Mouse (Mus musculus) neural tube, embryonic 12.5 days (tissue): ENCODE data around the gene Ms4a7. TPM values are rescaled to one million over a fixed set of nuclear protein-coding genes. Genes with fewer than 3 reads are reported as not detected.
A peak's percentile ranks its signal among the peaks of the same experiment; 100 is the strongest.
"Not testable (repeated sequence)": the region's sequence is repeated elsewhere in the genome, so short reads cannot be mapped to it uniquely, and the experiment has no call there.

Experiments
- ATAC-seq: fragments of 200-750 bp; cut with Nextera tagmentation; 2 replicates; pipeline ENCODE4 v1.8.0; 2017; ENCODE audit warnings: low read depth, mild to moderate bottlenecking, moderate TSS enrichment, moderate library complexity; ENCODE audit not compliant: low FRiP score
- H3K27ac ChIP-seq: fragments of 300-500 bp; sonication (generic); 2 replicates; pipeline ENCODE4 v1.5.1; 2016
- H3K27me3 ChIP-seq: fragments of 300-500 bp; sonication (generic); replicated peaks from 2 replicates; pipeline ENCODE4 v1.6.1; 2016; ENCODE audit warnings: mild to moderate bottlenecking
- H3K36me3 ChIP-seq: fragments of 300-500 bp; sonication (generic); 2 replicates; pipeline ENCODE4 v1.6.1; 2016; ENCODE audit warnings: mild to moderate bottlenecking
- H3K4me1 ChIP-seq: fragments of 300-500 bp; sonication (generic); 2 replicates; pipeline ENCODE4 v1.6.1; 2016
- H3K4me2 ChIP-seq: fragments of 300-500 bp; sonication (generic); replicated peaks from 2 replicates; pipeline ENCODE4 v1.6.1; 2016; ENCODE audit warnings: mild to moderate bottlenecking
- H3K4me3 ChIP-seq: fragments of 300-500 bp; sonication (generic); 2 replicates; pipeline ENCODE4 v1.5.1; 2016
- H3K9ac ChIP-seq: fragments of 300-500 bp; sonication (generic); 2 replicates; pipeline ENCODE4 v1.6.1; 2016; ENCODE audit warnings: mild to moderate bottlenecking
- H3K9me3 ChIP-seq: fragments of 300-500 bp; sonication (generic); 2 replicates; pipeline ENCODE4 v1.6.1; 2016; ENCODE audit warnings: mild to moderate bottlenecking
- WGBS: fragments of 180-500 bp; shearing (Covaris S2); methylation state at CpG from one replicate; pipeline ENCODE4 v1.1.7; 2016; 5-methylcytosine and 5-hydroxymethylcytosine counted together
- polyA plus RNA-seq: library from polyadenylated mRNA; unstranded; fragments of >200 nt; fragmentation: Nextera tagmentation; extraction: Ambion mirVana; gene quantifications from 2 replicates; pipeline ENCODE4 v1.2.1, GENCODE M21; 2016

Ms4a7 gene
- polyA plus RNA-seq, 1 experiment from 2014 or later, result 1.8 TPM

GRCm38 (mm10) chr19:11316786-11317185 is 19.2 kb downstream of the Ms4a7 start:
- 92% methylated on average over 4 of the region's 4 CpGs for WGBS
- no peak overlapping the region for H3K9ac ChIP-seq
- H3K4me1 ChIP-seq, result no peaks in the 10 kb centered on the region
- no peaks in the 10 kb centered on the region for H3K9me3 ChIP-seq
- ATAC-seq, result no peak
- H3K27me3 ChIP-seq, result no peaks in the 10 kb centered on the region
- no peak overlapping the region for H3K4me2 ChIP-seq
- no peak overlapping the region for H3K4me3 ChIP-seq
- H3K36me3 ChIP-seq, result no peaks in the 10 kb centered on the region
- no peak overlapping the region for H3K27ac ChIP-seq

- no peaks in the 10 kb centered on the region for H3K27me3 ChIP-seq
- H3K4me1 ChIP-seq, result no peaks in the 10 kb centered on the region
- ATAC-seq, result no peak
- WGBS, result 71% methylated on average over 1 of the region's 1 CpGs
- no peak within 1 kb of the TSS for H3K9ac ChIP-seq
- no peak within 1 kb of the TSS for H3K4me3 ChIP-seq
- no peaks in the 10 kb centered on the region for H3K36me3 ChIP-seq
- H3K9me3 ChIP-seq, result no peaks in the 10 kb centered on the region
- H3K27ac ChIP-seq, result no peak within 1 kb of the TSS
- H3K4me2 ChIP-seq, result no peak within 1 kb of the TSS
Measured at GRCm38 (mm10) chr19:11314354-11314753, 21.6 kb downstream of the Ms4a7 start, which contains the start of gene Ms4a14. Ms4a14 (minus strand) TSS chr19:11314454.

DNA sequence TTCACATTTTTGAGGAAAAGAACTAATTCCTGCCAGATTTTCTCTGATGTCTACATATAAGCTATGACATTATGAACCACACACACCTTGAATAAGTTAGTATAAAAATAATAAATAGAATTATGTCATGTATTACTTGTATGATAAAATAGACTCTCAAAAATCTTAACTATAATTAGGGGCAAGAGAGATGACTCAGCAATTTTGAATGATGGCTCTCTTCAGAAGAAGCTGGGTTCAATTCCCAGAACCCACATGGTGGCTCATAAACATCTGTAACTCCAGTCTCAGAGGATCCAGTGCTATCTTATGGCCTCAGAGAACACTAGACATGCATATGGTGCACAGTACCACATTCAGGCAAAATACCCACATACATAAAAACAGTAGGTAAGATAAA is 27.1 kb downstream of the Ms4a7 start:
- Histone ChIP-seq H3K27ac (no peak overlapping the region), H3K27me3 (no peaks in the 10 kb centered on the region), H3K9ac (no peak overlapping the region), H3K4me2 (no peak overlapping the region), H3K36me3 (no peaks in the 10 kb centered on the region), H3K4me1 (no peaks in the 10 kb centered on the region), H3K4me3 (no peak overlapping the region), H3K9me3 (no peaks in the 10 kb centered on the region)
- no peak for ATAC-seq

DNA sequence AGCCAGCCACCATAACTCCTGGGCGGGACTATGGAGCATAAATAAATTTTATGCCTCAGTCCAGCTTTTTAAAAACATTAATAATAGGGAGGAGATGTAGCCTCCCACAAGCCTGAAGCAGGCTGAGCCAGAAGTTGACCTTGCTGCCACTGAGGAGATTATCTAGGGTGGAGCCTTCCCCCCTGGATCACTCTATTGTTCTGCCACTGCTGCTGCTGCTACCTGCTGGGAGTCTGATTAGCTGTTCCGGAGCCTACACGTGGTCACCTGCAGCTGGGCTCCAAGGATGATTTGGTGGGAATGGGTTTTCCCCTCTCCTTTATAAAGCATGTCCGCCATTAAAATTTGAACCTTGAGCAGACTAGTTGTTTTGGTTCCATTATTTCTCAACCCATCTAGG is 36.4 kb downstream of the Ms4a7 start:
- H3K4me1 ChIP-seq, H3K4me2 ChIP-seq, H3K27me3 ChIP-seq, H3K27ac ChIP-seq, H3K36me3 ChIP-seq, ATAC-seq, H3K4me3 ChIP-seq, H3K9ac ChIP-seq, H3K9me3 ChIP-seq: not testable (repeated sequence)
- 51% methylated on average over 4 of the region's 4 CpGs for WGBS

DNA sequence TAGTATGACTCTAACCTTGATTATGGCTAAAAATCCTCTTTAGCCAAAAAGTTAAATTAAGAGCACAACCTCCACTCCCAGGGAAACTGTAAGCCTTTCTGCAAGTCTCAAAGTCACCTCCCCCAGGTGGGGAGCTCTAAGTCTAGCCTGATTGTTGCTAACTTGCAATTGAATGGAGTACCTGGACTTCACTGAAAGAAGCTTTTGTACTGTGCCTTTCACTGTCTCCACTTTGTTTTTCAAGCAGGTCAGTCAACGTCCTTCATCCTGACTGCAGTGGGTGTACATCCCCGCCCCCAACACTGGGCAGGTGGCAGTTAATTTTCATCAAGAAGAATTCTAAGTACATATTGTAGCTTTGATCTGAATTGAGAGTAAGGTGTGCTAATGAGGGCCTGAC is 37.0 kb downstream of the Ms4a7 start:
- Histone ChIP-seq H3K9ac (no peak overlapping the region), H3K36me3 (no peaks in the 10 kb centered on the region), H3K27me3 (no peaks in the 10 kb centered on the region), H3K4me3 (no peak overlapping the region), H3K4me1 (no peaks in the 10 kb centered on the region), H3K27ac (no peak overlapping the region), H3K4me2 (no peak overlapping the region), H3K9me3 (no peaks in the 10 kb centered on the region)
- WGBS, result 56% methylated on average over 2 of the region's 2 CpGs
- ATAC-seq, result no peak

DNA sequence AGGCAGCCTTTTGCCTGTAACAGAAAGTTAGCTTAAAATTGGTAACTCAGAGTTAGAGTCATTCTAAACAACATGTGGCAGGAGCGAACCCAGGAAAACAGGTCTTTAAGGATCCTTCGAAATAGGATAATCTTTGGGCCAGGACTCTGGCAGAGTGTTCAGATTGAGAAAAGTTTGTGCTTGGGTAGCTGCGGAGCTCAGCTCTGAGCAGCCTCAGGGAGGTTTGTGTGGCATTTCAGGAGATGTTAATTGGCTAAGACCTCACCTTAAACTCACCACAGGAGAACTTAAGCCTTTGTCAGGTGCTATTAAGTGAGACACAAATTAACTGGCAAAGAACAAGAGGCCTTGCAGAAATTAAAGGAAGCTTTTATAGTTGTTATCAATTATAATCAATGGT is 42.3 kb downstream of the Ms4a7 start:
- not testable (repeated sequence) for H3K36me3 ChIP-seq, H3K27ac ChIP-seq, H3K4me3 ChIP-seq, ATAC-seq, H3K9me3 ChIP-seq, H3K27me3 ChIP-seq, H3K4me1 ChIP-seq, H3K9ac ChIP-seq
- peak overlapping the region; percentile 50 for H3K4me2 ChIP-seq
- WGBS, result 15% methylated on average over 3 of the region's 3 CpGs

DNA sequence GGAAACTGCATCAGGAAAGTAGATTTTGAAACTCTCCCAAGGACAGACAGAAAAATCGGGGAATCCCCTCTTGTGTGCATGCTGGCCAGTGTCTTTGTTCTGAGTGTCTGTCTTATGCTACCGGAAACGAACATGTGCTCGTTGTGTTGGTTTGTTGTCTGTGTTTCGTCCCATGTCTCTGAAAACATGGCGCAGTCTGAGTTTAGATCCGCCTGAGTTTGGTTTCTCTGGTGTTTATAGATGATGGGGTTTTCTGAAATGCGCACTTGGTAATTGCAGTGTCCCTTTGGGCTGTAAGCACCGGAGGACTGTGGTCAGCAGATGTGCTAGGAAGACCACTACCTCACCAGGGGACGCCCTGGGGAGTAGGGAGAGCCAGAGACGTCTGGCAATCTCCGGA is 43.0 kb downstream of the Ms4a7 start:
- 21% methylated on average over 12 of the region's 12 CpGs for WGBS
- Histone ChIP-seq H3K27ac (no peak overlapping the region), H3K4me1 (no peaks in the 10 kb centered on the region), H3K36me3 (no peaks in the 10 kb centered on the region), H3K4me2 (peak overlapping the region; percentile 50), H3K9me3 (no peaks in the 10 kb centered on the region), H3K9ac (0 out of 2 replicates have a peak overlapping the region, but pooled peaks have one; percentile 33), H3K4me3 (peak overlapping the region; percentile 31), H3K27me3 (no peaks in the 10 kb centered on the region)
- peak; percentile 41; the same call in 1 of the 2 replicates for ATAC-seq

- Histone ChIP-seq H3K27me3 (no peaks in the 10 kb centered on the region), H3K4me1 (no peaks in the 10 kb centered on the region), H3K36me3 (no peaks in the 10 kb centered on the region), H3K27ac (no peak within 1 kb of the TSS), H3K4me3 (no peak within 1 kb of the TSS), H3K4me2 (no peak within 1 kb of the TSS), H3K9me3 (no peaks in the 10 kb centered on the region), H3K9ac (no peak within 1 kb of the TSS)
- ATAC-seq, result no peak
- WGBS, result 86% methylated on average over 2 of the region's 2 CpGs
Measured at GRCm38 (mm10) chr19:11283773-11284172, 52.2 kb downstream of the Ms4a7 start, which contains the start of gene Ms4a5. Ms4a5 (minus strand) TSS chr19:11283873.

DNA sequence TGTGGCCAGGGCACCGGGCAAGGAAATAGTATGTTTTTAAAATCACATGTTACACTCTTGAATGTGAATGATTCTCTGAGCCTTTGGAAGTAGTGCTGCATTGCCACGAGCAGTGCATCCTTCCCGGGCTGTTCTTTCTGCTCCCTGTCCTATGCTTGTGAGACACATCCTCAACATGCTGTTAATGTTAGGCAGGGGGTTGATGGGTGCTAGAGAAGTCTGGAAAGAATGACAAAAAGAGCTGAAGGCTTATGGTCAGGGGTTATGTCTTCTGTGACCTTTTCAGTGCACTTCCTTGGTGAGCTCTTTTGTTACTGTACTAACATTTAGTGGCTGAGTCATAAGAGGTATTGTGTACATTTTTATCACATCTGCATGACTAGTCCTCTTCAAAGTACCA is 55.7 kb downstream of the Ms4a7 start:
- Histone ChIP-seq H3K4me3 (no peak overlapping the region), H3K36me3 (no peaks in the 10 kb centered on the region), H3K27ac (no peak overlapping the region), H3K4me2 (no peak overlapping the region), H3K9me3 (no peaks in the 10 kb centered on the region), H3K27me3 (no peaks in the 10 kb centered on the region), H3K4me1 (no peaks in the 10 kb centered on the region), H3K9ac (no peak overlapping the region)
- no peak for ATAC-seq
- WGBS, result 88% methylated on average over 3 of the region's 3 CpGs

- Histone ChIP-seq H3K27ac (no peak overlapping the region), H3K9ac (no peak overlapping the region), H3K4me2 (no peak overlapping the region), H3K27me3 (no peaks in the 10 kb centered on the region), H3K36me3 (no peaks in the 10 kb centered on the region), H3K4me1 (no peaks in the 10 kb centered on the region), H3K4me3 (no peak overlapping the region), H3K9me3 (no peaks in the 10 kb centered on the region)
- no peak for ATAC-seq
- WGBS, result 75% methylated on average over 5 of the region's 5 CpGs
Measured at GRCm38 (mm10) chr19:11276431-11276830, 59.5 kb downstream of the Ms4a7 start.

Other genes starting within 250 kb of the Ms4a7 start
- gene 1700017D01Rik, start 205.3 kb downstream of the Ms4a7 start, polyA plus RNA-seq, result not detected in 2 replicates
- gene 1700025F22Rik, start 170.8 kb downstream of the Ms4a7 start, polyA plus RNA-seq, result not detected in 2 replicates
- gene Ms4a13, start 139.4 kb downstream of the Ms4a7 start, polyA plus RNA-seq, result not detected in 2 replicates
- gene Ms4a12, start 103.7 kb downstream of the Ms4a7 start, polyA plus RNA-seq, result not detected in 2 replicates
- gene Ms4a1, start 69.9 kb downstream of the Ms4a7 start, polyA plus RNA-seq, result not detected in 2 replicates
- not detected in 2 replicates for gene Ms4a5, start 52.3 kb downstream of the Ms4a7 start, polyA plus RNA-seq
- not detected in 2 replicates for gene Ms4a14, start 21.7 kb downstream of the Ms4a7 start, polyA plus RNA-seq
- gene Ms4a4a, start 39.4 kb upstream of the Ms4a7 start, polyA plus RNA-seq, result 2.6 and 3.1 TPM in 2 replicates
- gene Ms4a4c, start 68.6 kb upstream of the Ms4a7 start, polyA plus RNA-seq, result 0.11 and 0.42 TPM in 2 replicates
- not detected in 2 replicates for gene Ms4a4b, start 107.4 kb upstream of the Ms4a7 start, polyA plus RNA-seq
- 2.3 and 2.5 TPM in 2 replicates for gene Ms4a6c, start 133.2 kb upstream of the Ms4a7 start, polyA plus RNA-seq
- gene Gm8369, start 149.8 kb upstream of the Ms4a7 start, polyA plus RNA-seq, result not detected in 2 replicates
- 2.1 and 2.6 TPM in 2 replicates for gene Ms4a6b, start 180.4 kb upstream of the Ms4a7 start, polyA plus RNA-seq
- 0.26 TPM in 1 of 2 replicates, not detected in the other for gene Ms4a4d, start 200.7 kb upstream of the Ms4a7 start, polyA plus RNA-seq